Mouse (Mus musculus): Measurements from ENCODE around the gene Vsig10. TPM values are rescaled to one million over a fixed set of nuclear protein-coding genes. Genes with fewer than 3 reads are reported as not detected.

The Vsig10 gene
- total and polyA plus RNA-seq, 3 experiments = 0.02 to 0.05 TPM; not detected in 1

- Histone ChIP-seq H3K4me1 (ENCODE audit: insufficient read depth, low read depth, low read length) (peaks cover 41% of the 10 kb centered on the region), H3K9me3 (replicated peaks) (no peaks in the 10 kb centered on the region), H3K4me3 (ENCODE audit: low read depth, low read length) (peak overlapping the region; percentile 91; the same call in 1 of the 2 replicates), H3K36me3 (replicated peaks) (peaks cover 25% of the 10 kb centered on the region), H3K27me3 (ENCODE audit: insufficient read depth, low read length) (peaks cover 21% of the 10 kb centered on the region)
- ATAC-seq (ENCODE audit: extremely low read depth, insufficient number of reproducible peaks, low FRiP score, poor library complexity, severe bottlenecking) = no peak
- no peak for TF ChIP-seq CTCF (IDR thresholded peaks at IDR 0.05; ENCODE audit: low read depth, low read length)
- TF ChIP-seq GATA1 (IDR thresholded peaks at IDR 0.05; ENCODE audit: borderline replicate concordance, low read length) = no peak
- no peak for TF ChIP-seq POLR2AphosphoS5 (IDR thresholded peaks at IDR 0.05; ENCODE audit: insufficient replicate concordance, low read depth, low read length)
- no peak for TF ChIP-seq TAL1 (conservative IDR thresholded peaks at IDR 0.05; ENCODE audit: low read depth, low read length)
- TF ChIP-seq GATA2 (IDR thresholded peaks at IDR 0.05; ENCODE audit: borderline replicate concordance, low read depth, low read length) = no peak
- DNase-seq (ENCODE audit: low spot score) = no peak
Observed at GRCm38 (mm10) chr5:117358248-117358630, 39.4 kb downstream of the Vsig10 start.

- DNase-seq (ENCODE audit: low spot score) = peak; percentile 24
- H3K36me3 ChIP-seq (replicated peaks) = peaks cover 30% of the 10 kb centered on the region
- TF ChIP-seq GATA2 (IDR thresholded peaks at IDR 0.05; ENCODE audit: borderline replicate concordance, low read depth, low read length) (no peak), CTCF (IDR thresholded peaks at IDR 0.05; ENCODE audit: low read depth, low read length) (peak; percentile 32; the same call in 1 of the 2 replicates), TAL1 (conservative IDR thresholded peaks at IDR 0.05; ENCODE audit: low read depth, low read length) (no peak), POLR2AphosphoS5 (IDR thresholded peaks at IDR 0.05; ENCODE audit: insufficient replicate concordance, low read depth, low read length) (no peak), GATA1 (IDR thresholded peaks at IDR 0.05; ENCODE audit: borderline replicate concordance, low read length) (no peak)
- H3K27me3 ChIP-seq (ENCODE audit: insufficient read depth, low read length) = peaks cover 20% of the 10 kb centered on the region
- H3K4me1 ChIP-seq (ENCODE audit: insufficient read depth, low read depth, low read length) = peaks cover 41% of the 10 kb centered on the region
- H3K4me3 ChIP-seq (ENCODE audit: low read depth, low read length) = no peak overlapping the region
- no peaks in the 10 kb centered on the region for H3K9me3 ChIP-seq (replicated peaks)
- ATAC-seq (ENCODE audit: extremely low read depth, insufficient number of reproducible peaks, low FRiP score, poor library complexity, severe bottlenecking) = no peak
Observed at GRCm38 (mm10) chr5:117358725-117359124, 39.8 kb downstream of the Vsig10 start.

- Histone ChIP-seq H3K27me3 (ENCODE audit: insufficient read depth, low read length) (peaks cover 17% of the 10 kb centered on the region), H3K4me1 (ENCODE audit: insufficient read depth, low read depth, low read length) (peaks cover 41% of the 10 kb centered on the region), H3K4me3 (ENCODE audit: low read depth, low read length) (no peak overlapping the region), H3K36me3 (replicated peaks) (peaks cover 39% of the 10 kb centered on the region), H3K9me3 (replicated peaks) (no peaks in the 10 kb centered on the region)
- no peak for ATAC-seq (ENCODE audit: extremely low read depth, insufficient number of reproducible peaks, low FRiP score, poor library complexity, severe bottlenecking)
- no peak for TF ChIP-seq CTCF (IDR thresholded peaks at IDR 0.05; ENCODE audit: low read depth, low read length)
- no peak for TF ChIP-seq POLR2AphosphoS5 (IDR thresholded peaks at IDR 0.05; ENCODE audit: insufficient replicate concordance, low read depth, low read length)
- no peak for TF ChIP-seq GATA2 (IDR thresholded peaks at IDR 0.05; ENCODE audit: borderline replicate concordance, low read depth, low read length)
- TF ChIP-seq GATA1 (IDR thresholded peaks at IDR 0.05; ENCODE audit: borderline replicate concordance, low read length) = no peak
- TF ChIP-seq TAL1 (conservative IDR thresholded peaks at IDR 0.05; ENCODE audit: low read depth, low read length) = no peak
- no peak for DNase-seq (ENCODE audit: low spot score)
Observed at GRCm38 (mm10) chr5:117359497-117360227, 40.8 kb downstream of the Vsig10 start.

GRCm38 (mm10) chr5:117360228-117360515 lies 41.3 kb downstream of the Vsig10 start:
- no peak for DNase-seq (ENCODE audit: low spot score)
- Histone ChIP-seq H3K9me3 (replicated peaks) (no peaks in the 10 kb centered on the region), H3K27me3 (ENCODE audit: insufficient read depth, low read length) (peaks cover 13% of the 10 kb centered on the region), H3K36me3 (replicated peaks) (peaks cover 44% of the 10 kb centered on the region), H3K4me1 (ENCODE audit: insufficient read depth, low read depth, low read length) (peaks cover 41% of the 10 kb centered on the region), H3K4me3 (ENCODE audit: low read depth, low read length) (no peak overlapping the region)
- ATAC-seq (ENCODE audit: extremely low read depth, insufficient number of reproducible peaks, low FRiP score, poor library complexity, severe bottlenecking) = no peak
- no peak for TF ChIP-seq GATA1 (IDR thresholded peaks at IDR 0.05; ENCODE audit: borderline replicate concordance, low read length)
- no peak for TF ChIP-seq TAL1 (conservative IDR thresholded peaks at IDR 0.05; ENCODE audit: low read depth, low read length)
- TF ChIP-seq GATA2 (IDR thresholded peaks at IDR 0.05; ENCODE audit: borderline replicate concordance, low read depth, low read length) = no peak
- no peak for TF ChIP-seq POLR2AphosphoS5 (IDR thresholded peaks at IDR 0.05; ENCODE audit: insufficient replicate concordance, low read depth, low read length)
- no peak for TF ChIP-seq CTCF (IDR thresholded peaks at IDR 0.05; ENCODE audit: low read depth, low read length)

GRCm38 (mm10) chr5:117360631-117361541 lies 42.0 kb downstream of the Vsig10 start:
- H3K9me3 ChIP-seq (replicated peaks) = no peaks in the 10 kb centered on the region

GRCm38 (mm10) chr5:117361590-117361989 lies 42.7 kb downstream of the Vsig10 start:
- peaks cover 31% of the 10 kb centered on the region for H3K4me1 ChIP-seq (ENCODE audit: insufficient read depth, low read depth, low read length)
- H3K4me3 ChIP-seq (ENCODE audit: low read depth, low read length) = no peak overlapping the region
- no peak for DNase-seq (ENCODE audit: low spot score)
- no peaks in the 10 kb centered on the region for H3K9me3 ChIP-seq (replicated peaks)
- no peak for ATAC-seq (ENCODE audit: extremely low read depth, insufficient number of reproducible peaks, low FRiP score, poor library complexity, severe bottlenecking)
- H3K36me3 ChIP-seq (replicated peaks) = peaks cover 58% of the 10 kb centered on the region
- no peak for TF ChIP-seq CTCF (IDR thresholded peaks at IDR 0.05; ENCODE audit: low read depth, low read length)
- no peak for TF ChIP-seq GATA1 (IDR thresholded peaks at IDR 0.05; ENCODE audit: borderline replicate concordance, low read length)
- TF ChIP-seq GATA2 (IDR thresholded peaks at IDR 0.05; ENCODE audit: borderline replicate concordance, low read depth, low read length) = no peak
- TF ChIP-seq POLR2AphosphoS5 (IDR thresholded peaks at IDR 0.05; ENCODE audit: insufficient replicate concordance, low read depth, low read length) = no peak
- TF ChIP-seq TAL1 (conservative IDR thresholded peaks at IDR 0.05; ENCODE audit: low read depth, low read length) = no peak
- peaks cover 3% of the 10 kb centered on the region; the same call in 1 of the 2 replicates for H3K27me3 ChIP-seq (ENCODE audit: insufficient read depth, low read length)

More at GRCm38 (mm10) chr5:117360631-117361541, 42.0 kb downstream of the Vsig10 start:
- ATAC-seq (ENCODE audit: extremely low read depth, insufficient number of reproducible peaks, low FRiP score, poor library complexity, severe bottlenecking) (peak; percentile 61), DNase-seq (ENCODE audit: low spot score) (peak; percentile 19)
- H3K27me3 ChIP-seq (ENCODE audit: insufficient read depth, low read length) = peaks cover 8% of the 10 kb centered on the region
- H3K4me1 ChIP-seq (ENCODE audit: insufficient read depth, low read depth, low read length) = peaks cover 37% of the 10 kb centered on the region
- TF ChIP-seq GATA2 (IDR thresholded peaks at IDR 0.05; ENCODE audit: borderline replicate concordance, low read depth, low read length) (no peak), TAL1 (conservative IDR thresholded peaks at IDR 0.05; ENCODE audit: low read depth, low read length) (no peak), POLR2AphosphoS5 (IDR thresholded peaks at IDR 0.05; ENCODE audit: insufficient replicate concordance, low read depth, low read length) (no peak), GATA1 (IDR thresholded peaks at IDR 0.05; ENCODE audit: borderline replicate concordance, low read length) (no peak), CTCF (IDR thresholded peaks at IDR 0.05; ENCODE audit: low read depth, low read length) (no peak)
- H3K36me3 ChIP-seq (replicated peaks) = peaks cover 51% of the 10 kb centered on the region
- no peak overlapping the region for H3K4me3 ChIP-seq (ENCODE audit: low read depth, low read length)

Measured in G1E (cell line).